Mouse (Mus musculus) urinary bladder, postnatal 25 days (tissue): ENCODE data around the gene Ttc28.
"Not testable (repeated sequence)": the region's sequence is repeated elsewhere in the genome, so short reads cannot be mapped to it uniquely, and the experiment has no call there.

Source experiments
- DNase-seq: peaks from one replicate; pipeline ENCODE4 v3.0.0; 2022; ENCODE audit warnings: low spot score

The Ttc28 gene

DNA sequence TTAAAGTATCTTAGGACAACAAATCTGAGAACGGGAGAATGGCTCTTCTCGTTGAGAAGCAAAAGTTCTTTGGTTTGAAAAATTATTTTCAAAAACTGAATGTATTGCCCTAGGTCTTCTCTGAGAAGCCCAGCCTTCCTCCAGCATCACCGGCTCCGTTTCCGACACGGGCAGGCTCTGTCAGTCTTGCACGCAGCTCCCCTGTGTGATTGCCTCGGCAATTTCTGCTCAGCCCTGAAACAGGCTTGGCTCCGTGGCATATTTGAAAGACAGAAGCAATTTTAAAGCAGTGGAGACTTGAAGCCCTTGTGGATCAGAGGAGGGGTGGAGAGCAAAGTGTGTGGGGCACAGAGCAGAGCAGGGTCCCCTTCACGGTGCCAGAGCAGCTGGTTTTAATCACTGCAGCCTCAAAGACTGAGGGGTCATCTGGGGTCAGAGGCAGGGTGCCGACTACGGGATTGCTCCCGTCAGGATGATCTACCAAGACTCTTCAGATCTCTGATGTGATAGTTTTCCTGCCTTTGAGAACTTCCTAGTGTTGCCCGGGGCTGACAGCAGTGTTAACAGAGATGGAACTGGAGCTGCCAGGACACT, 363.9 kb downstream of the Ttc28 start:
- no peak for DNase-seq

DNA sequence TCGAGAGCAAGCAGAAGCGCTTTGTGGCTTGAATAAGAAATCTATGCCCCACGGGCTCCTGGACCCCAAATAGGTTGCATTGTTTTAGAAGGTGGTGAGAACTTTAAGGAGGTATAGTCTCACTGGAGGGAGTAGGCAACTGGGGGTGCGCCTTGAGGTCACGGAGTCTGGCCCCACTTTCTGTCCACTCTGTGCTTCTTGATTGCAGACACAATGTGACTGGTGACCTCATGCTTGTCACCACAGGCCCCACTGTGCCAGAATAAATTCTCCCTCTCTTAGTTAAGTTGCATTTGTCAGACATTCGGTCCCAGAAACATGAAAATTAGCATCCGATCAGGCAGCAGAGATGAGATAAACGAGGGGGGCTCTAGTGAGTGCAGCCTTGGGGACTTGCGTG, 364.5 kb downstream of the Ttc28 start:
- no peak for DNase-seq

DNA sequence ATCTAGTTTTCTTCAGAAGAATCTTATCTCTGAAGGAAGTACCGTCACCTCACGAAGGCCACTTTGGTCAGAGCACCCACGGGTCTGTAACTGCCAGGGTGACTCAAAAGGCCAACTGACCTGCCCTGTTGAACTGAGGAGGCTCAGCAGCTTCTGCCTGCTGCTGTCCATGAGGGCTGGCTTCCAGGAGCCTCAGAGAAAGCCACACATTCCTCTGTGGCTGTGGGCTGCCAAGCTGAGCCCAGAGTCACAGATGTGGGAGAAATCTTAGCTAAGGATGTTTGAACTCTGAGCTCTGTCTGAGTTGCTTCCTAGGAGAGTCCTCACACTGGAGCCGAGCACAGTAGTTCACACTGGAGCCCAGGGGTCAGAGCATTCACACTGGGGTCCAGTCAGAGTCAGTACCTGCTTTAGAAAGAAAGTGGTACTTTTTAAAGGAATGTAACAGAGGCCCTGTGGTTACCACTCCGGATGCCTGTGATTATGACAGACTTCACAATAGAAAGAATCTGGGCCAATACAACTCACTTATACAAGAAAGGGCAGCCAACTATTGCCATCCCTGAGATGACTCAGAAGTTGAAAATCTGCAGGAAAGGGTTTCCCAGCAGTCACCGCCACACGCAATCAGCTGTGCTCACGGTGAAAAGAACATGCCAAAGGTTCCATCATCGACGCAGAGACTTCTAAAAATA, 368.1 kb downstream of the Ttc28 start:
- DNase-seq: no peak

DNA sequence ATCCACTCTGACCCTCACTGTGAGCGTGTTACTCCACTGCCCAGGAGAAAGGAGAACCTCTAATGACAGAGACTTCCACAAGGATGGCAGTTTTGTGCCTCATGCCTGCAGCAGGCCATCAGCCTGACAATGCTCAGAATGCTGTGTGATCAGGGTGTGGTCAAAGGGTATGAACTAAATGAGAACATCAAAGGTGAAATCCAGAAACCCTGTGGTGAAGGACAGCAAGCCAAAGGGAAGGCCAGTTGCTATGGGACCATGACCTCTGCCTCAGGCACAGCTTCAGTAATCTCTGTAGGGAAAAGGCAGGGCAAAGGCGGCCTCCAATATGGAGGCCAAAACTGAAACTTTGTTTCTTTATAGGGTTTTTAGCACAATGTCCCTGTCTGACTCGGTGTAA, 372.5 kb downstream of the Ttc28 start:
- DNase-seq: no peak

DNA sequence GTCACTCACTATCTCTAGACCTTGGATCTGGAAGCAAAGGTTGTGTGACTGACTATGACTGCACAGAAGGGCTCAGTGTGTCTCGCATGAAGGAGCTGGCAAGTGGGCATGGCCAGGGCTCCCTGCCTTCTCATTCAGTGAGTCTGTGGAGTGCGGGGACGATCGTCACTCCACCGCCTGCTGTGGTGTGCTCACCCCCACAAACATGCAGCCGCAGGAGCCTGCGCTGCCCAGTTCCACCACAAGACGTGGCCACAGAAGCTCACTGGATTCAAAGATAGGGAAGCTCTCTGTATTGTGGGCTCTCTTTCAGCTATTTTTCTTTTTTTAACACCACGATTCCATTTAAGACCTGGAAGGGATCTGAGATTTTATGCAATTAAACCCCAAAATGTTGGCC, 374.8 kb downstream of the Ttc28 start:
- DNase-seq: no peak

DNA sequence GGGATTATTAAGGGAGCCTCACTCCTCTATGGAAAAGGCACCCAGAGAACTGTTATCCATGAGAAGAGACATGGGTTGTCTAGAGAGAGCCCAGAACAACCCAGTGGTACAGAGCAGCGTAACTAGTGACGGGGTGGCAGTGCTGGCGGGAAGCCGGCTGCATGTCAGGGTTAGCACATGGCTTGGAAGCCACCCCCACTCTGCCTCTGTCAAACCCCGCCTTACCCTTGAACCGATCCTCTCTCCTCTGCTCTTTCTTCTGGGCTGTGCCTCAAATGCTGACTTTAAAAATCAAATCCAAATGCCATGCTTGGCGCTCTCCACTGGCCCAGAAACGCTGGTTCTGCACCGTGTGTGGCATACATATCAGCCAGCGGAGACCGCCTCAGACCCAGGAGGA, 375.2 kb downstream of the Ttc28 start:
- DNase-seq: no peak

DNA sequence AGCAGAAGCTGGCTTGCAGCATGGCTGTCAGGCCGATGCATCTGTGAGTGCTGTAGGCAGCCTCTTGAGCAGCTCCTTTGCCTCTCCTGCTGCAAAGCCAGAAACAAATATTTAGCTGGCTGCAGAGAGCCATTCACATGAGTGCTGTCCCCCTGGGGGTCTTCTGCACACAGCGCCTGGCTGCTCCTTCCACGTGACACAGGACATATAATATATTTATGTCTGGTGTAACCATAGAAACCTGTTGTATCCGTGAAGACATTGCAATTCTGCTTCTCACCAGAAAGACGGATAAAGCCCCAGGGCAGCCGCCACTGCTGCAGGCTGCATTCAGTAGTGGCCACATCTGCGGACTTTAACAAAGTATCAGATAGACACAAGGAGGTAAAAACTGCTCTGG, 376.6 kb downstream of the Ttc28 start:
- DNase-seq: no peak

DNA sequence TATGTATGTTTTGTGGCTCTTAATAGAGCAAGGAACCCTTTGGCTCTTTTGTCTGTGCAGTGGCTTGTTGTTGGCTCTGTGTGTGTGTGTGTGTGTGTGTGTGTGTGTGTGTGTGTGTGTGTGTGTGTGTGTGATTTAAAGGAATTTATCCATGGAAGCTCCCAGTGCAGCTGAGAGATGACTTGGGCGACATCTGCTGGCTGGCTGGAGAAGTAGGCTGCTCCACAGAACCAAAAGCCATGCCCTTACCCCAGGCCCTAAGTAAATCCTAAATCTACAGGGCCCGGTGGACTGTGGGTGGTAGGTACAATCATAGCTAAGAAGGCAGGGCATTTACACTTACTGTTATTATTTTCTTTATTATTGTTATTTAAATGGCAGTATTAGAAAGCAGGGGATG, 377.5 kb downstream of the Ttc28 start:
- DNase-seq: peak; percentile 64

DNA sequence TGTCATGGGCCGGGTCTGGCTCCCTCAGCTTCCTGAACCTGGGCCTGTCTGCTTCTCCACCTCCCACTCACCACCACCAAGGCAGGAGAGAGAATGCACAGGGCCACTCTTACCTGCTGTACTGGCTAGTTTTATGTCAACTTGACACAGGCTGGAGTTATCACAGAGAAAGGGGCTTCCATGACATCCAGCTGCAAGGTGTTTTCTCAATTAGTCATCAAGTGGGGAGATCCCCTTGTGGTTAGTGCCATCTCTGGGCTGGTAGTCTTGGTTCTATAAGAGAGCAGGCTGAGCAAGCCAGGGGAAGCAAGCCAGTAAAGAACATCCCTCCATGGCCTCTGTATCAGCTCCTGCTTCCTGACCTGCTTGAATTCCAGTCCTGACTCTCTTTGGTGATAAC, 381.6 kb downstream of the Ttc28 start:
- not testable (repeated sequence) for DNase-seq

DNA sequence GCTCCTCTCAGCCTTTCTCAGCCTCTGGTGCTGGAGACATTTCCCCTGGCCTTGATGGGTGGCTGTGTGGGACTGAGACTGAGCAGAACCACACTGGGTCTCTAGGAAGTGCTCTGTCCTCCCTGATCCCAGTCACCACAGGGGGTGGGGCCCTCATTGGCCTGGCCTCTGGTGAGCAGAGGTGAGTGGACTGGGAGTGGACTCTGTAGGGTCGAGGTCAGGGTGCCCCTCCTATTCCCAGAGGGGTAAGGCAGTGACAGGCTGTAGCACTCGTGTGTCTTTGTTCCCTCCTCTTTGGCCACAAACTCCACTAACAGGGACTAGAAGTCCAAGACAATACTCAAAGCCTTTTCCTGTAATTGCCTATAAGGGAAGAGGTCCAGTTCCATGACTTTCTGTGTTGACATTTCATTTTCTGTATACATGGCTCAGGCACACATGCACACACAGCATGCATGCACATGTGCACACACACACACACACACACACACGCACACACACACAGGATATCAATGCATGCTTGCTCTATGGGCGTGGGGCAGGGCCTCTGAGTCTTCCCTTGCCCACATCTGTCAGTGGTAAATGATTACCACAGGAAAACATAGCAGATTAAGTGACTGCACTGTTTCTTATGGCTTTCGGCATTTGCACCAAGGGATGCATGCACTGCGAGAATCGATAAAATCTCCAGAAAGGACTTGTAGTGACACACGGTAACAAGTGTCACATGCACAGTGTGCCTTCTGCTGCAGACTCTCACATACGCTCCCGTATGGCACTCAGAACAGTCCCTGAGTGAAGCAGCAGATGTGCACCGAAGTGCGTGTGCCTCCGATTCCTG, 382.4 kb downstream of the Ttc28 start:
- no peak for DNase-seq

DNA sequence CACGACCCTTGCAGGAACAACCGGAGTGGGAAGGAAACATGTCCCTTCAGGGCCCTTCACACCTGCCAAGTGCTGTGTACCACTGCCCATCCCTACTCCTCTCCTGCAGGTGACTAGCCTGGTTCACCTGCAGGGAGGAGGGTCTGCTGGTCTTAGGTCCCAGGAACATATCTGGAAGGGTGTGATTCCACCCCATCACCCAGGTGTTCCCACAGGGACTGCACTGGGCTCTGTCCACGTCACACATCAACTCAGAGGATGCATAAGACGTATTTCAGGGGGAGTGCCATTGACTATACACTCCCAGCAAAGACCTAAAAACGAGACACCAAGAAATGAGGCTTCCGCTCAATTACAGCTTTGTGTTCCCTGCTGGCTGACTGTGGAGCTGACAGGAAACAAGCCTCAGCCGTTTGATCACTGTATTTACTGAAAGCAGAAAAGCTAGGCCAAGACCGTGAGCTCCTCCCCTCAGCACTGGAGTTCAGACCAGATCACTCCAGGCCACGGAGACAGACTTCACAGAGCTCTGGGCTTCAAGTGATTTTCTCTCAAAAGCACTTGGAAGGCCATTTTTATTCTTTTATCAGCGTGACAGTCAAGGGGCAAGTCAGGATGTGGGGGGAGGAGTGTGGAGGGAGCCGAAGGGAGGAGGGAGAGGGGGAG, 383.1 kb downstream of the Ttc28 start:
- DNase-seq: no peak

DNA sequence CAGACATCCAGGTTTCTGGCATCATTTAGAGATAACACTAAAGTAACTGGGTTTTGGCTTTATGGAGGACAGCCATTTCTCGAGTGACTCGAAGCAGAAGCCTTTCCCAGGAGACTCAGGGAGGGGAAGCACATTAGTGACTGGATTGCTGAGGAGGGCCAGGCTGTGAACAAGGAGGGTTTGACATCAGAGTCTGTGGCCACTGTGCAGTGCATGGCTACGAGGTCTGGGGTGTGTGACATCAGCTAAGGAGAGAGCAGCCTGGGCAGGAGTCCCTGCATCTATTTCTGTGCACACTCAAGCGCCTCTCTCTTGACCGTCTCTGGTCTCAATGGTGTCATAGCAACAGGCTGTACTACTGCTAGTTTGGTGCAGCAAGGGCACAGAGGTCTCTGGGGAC, 383.8 kb downstream of the Ttc28 start:
- no peak for DNase-seq

DNA sequence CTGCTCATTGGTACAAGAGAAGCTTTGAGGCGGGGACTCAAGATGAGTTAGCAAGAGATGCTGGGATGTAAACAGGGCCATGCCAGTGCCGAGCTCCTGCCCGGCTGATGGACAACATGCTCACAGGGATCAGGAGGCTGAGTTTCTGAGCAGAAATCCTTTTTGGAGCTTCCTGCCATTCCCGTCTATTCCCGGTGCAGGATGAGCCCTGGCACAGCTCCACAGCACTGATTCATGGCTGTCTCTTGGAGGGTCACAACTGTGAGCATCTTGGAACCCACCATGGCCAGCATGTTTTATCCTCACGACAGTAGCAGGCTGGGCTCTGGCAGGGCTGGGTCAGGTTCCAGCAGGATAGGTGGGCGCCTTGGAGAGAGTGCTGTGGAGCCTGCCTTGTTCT, 384.9 kb downstream of the Ttc28 start:
- DNase-seq: no peak

DNA sequence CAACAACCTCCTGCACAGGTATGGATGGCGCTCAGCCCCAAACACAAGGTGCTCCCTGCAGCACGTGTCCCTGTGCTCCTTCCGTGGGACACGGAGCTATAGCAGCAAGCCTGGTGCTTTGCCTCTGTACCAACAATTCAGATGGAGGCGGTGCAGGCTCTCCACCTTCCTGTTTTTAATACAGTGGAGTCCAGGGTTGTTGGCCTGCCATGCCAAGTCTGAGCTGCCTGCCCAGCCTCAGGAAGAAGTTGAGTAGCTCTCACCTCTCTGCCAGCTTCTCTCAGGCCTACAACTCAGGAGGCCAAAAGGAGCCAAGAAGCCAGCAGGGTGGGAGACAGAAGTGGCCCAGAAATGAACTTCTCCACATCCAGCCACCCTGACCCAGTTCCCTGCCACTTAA, 387.1 kb downstream of the Ttc28 start:
- DNase-seq: no peak

DNA sequence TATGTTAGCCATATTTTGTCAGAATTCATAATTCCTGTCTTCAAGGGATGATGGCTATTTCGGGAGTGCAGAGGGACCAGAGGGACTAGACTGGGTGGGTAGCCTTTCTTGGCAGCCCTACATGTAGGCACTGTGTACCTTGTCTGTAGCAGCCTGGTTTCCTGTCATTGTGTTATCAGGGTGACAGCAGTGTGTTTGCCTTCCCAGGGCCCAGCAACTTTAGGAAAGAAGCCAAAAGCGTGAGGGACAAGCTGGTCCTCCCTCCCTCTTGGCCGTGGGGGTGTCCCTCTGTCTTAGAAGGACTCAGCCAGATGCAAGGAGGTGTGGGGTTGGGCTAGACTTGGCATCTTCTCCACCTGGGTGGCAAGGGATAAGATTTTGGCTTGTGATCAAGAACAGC, 387.5 kb downstream of the Ttc28 start:
- no peak for DNase-seq

DNA sequence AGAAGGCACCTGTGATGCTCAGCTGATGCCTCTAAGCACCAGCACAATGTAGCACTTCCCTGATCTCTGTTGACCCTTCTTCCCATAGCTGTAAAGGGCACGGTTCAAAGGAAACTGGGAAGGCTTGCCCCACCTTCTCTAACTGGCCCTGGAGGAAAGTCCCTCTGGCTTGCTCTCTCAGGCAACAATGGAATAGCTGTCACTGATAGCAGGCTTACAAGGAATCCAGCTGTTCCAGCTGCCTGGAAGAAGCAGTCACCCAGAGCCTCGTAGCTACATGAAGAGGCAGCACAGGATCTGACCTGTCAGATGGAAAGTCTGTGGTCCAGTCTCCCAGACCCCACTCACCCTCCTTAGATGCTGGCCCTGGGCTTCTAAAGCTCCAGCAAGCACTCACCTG, 389.2 kb downstream of the Ttc28 start:
- no peak for DNase-seq

DNA sequence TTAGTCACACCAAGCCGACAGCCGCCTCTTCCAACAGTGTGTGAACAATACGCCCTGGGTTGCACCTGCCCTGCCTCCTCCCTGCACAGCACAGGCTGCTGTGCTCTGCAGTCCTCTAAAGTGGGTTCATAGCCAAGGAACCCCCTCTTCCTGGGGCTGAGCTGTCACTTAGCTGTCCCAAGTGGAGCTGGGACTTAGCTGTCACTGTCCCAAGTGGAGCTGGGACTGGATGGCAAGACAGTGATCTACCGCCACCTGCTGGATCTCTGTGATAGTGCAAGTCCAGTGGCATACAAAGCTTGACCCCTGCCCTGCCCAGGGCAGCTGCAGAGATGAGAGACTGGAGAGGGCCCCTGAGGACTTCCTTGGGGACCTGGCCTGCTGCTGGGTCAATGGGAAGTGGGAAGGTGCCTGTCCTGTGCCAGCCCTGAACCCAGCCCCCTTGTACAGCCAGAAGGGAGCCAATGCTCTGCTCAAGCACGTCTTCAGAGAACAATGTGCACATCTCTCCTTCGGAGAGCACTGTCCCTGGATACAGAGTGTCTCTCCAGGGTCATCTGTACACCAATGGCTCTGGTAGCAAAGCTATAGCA, 390.1 kb downstream of the Ttc28 start:
- peak; percentile 73 for DNase-seq

DNA sequence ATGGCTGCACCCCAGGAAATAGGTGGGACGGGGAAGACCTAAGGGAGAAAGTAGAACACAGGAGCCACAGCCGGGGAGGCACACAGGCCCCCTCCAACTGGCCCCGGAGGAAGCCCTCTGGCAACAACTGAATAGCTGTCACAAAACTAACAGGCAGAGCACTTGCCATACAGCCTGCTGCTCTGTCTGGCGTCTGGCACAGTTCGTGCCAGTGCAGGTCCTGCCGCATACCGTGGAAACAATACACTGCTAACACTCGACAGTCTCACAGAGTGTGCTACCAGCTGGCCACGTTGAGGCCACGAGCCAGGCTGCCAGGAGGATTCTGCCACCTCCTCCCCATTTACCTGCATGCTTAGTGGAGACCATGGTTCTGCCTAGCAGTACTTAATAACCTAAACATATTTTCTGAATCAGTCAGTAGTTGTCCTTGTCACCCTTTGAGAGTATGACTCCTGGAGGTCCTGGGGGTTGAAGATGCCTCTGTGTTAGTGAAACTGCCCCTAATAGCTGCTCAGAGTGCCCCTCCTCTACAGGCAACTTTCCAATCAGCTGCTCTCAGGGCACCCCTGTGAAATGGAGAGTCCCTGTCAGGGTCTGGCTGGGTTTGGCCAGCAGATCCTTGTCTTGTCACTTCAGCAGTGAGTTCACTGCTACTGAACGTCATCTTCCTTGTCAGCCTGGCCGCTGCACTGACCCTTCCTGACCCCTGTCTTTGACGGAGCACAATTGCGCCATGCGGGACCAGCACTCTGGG, 390.8 kb downstream of the Ttc28 start:
- DNase-seq: no peak

DNA sequence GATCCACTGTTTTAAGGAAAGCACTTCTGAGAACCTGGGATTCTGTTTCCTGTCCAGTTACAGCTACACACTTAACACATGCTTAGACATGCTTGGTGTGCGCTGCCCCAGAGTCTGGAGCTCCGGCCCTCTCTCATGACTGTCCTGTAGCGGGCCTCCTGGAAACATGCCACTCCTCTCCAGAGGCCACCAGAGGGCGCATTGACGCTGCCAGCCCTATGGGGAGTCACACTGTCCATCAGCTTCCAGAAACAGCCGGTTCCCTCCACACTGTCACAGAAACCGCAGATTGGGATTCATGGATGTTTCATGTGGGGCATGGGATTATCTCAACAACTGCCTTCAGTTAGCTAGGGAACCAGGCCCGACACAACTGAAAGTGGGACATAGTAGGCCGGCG, 394.0 kb downstream of the Ttc28 start:
- DNase-seq: peak; percentile 91

DNA sequence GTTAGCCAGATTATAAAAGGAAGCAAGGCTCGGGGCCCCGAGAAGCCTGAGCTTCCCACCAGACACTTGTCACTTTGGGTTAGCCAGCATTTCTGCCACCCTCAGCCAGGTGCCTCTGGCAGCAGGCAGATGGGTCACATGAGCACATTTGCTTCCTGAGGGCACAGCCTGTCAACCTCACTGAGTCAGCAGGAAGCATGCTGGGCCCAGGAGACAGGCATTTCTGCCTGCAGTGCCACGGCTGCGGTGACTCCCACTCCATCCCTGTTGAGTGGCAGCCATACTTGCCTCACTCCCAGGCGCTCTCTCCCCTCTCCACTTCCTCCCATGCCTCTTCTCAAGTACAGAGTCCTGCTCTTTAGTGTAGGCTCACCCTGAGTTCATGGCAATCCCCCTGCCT, 395.3 kb downstream of the Ttc28 start:
- no peak for DNase-seq

DNA sequence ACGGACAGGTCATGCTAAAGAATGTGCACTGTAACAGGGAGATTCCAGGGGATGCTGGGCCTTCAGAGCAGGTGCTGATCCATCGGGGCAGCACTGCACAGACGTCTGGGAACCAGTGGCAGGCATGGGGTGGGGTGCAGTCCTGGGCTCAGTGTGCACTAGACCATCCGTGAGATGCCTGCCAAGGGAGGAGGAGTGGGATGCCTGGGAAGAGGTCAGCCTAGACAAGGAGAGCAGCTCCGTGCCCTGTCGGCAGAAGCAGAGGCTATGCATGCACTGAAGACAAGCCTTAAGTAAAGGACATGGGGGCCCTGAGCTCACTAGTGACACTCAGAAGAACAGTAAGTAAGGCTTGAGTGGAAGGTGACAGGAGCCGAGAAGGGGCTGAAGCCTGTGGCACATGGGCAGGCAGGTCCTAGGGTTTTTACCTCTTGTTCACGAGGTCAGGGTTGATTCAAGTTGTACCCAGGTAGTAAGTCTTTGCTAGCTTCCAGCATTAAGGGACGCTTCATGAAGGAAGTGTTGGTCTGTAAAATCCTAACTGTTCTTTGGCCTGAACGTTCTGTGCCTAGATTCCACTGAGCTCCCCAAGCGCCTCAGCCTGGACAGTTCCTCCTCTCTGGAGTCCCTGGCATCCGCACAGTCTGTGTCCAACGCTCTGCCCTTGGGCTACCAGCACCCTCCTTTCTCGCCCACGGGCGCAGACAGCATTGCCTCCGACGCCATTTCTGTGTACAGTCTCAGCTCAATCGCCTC, 405.0 kb downstream of the Ttc28 start:
- DNase-seq: no peak
